Mouse (Mus musculus) stomach, postnatal 0 days (tissue): Measurements from ENCODE around the gene B3gat3. TPM values are rescaled to one million over a fixed set of nuclear protein-coding genes. Genes with fewer than 3 reads are reported as not detected.
"Not testable (repeated sequence)": the region's sequence is repeated elsewhere in the genome, so short reads cannot be mapped to it uniquely, and the experiment has no call there.

Source experiments
- ATAC-seq: fragments of 200-750 bp; cut with Nextera tagmentation; 2 replicates; pipeline ENCODE4 v1.8.0; 2017; ENCODE audit not compliant: low FRiP score, low TSS enrichment
- DNase-seq: peaks from one replicate; pipeline ENCODE4 v3.0.0-alpha.2; 2016; ENCODE audit warnings: low spot score
- H3K27ac ChIP-seq: fragments of 300-500 bp; sonication (generic); replicated peaks from 2 replicates; pipeline ENCODE4 v1.5.1; 2014; ENCODE audit warnings: mild to moderate bottlenecking, control low read depth
- H3K27me3 ChIP-seq: fragments of 300-500 bp; sonication (generic); 2 replicates; pipeline ENCODE4 v1.6.1; 2014; ENCODE audit warnings: low read length; ENCODE audit not compliant: control insufficient read depth, insufficient read depth
- H3K36me3 ChIP-seq: fragments of 300-500 bp; sonication (generic); 2 replicates; pipeline ENCODE4 v1.6.1; 2014; ENCODE audit warnings: low read length, mixed read lengths; ENCODE audit not compliant: control insufficient read depth, insufficient read depth
- H3K4me1 ChIP-seq: fragments of 300-500 bp; sonication (generic); replicated peaks from 2 replicates; pipeline ENCODE4 v1.6.1; 2014; ENCODE audit warnings: antibody characterized with exemption; ENCODE audit not compliant: control insufficient read depth, insufficient read depth
- H3K4me2 ChIP-seq: fragments of 300-500 bp; sonication (generic); replicated peaks from 2 replicates; pipeline ENCODE4 v1.6.1; 2014; ENCODE audit warnings: low read depth, mild to moderate bottlenecking, control low read depth, moderate library complexity
- H3K4me3 ChIP-seq: fragments of 300-500 bp; sonication (generic); 2 replicates; pipeline ENCODE4 v1.5.1; 2014; ENCODE audit warnings: low read depth, low read length, control low read depth
- H3K9ac ChIP-seq: fragments of 300-500 bp; sonication (generic); 2 replicates; pipeline ENCODE4 v1.6.1; 2014; ENCODE audit warnings: mild to moderate bottlenecking, low read length, control low read depth, mixed read lengths
- H3K9me3 ChIP-seq: fragments of 300-500 bp; sonication (generic); 2 replicates; pipeline ENCODE4 v1.6.1; 2016; ENCODE audit warnings: low read length; ENCODE audit not compliant: control insufficient read depth
- CTCF ChIP-seq: IDR thresholded peaks from 2 replicates; pipeline ENCODE4 v1.5.1; 2016; ENCODE audit warnings: antibody characterized with exemption, low read depth, mild to moderate bottlenecking, moderate library complexity
- EP300 ChIP-seq: optimal IDR thresholded peaks from 2 replicates; pipeline ENCODE3; 2016; ENCODE audit warnings: antibody characterized with exemption
- WGBS: fragments of 180-500 bp; shearing (Covaris S2); extraction: QIAGEN DNeasy Blood & Tissue Kit; methylation state at CpG from one replicate; pipeline ENCODE4 v1.1.7; 2014; 5-methylcytosine and 5-hydroxymethylcytosine counted together
- polyA plus RNA-seq: library from polyadenylated mRNA; unstranded; fragments of >200 nt; fragmentation: Nextera tagmentation; extraction: Ambion mirVana; gene quantifications from 2 replicates; pipeline ENCODE4 v1.2.1, GENCODE M21; 2015

The B3gat3 gene
- polyA plus RNA-seq, 1 experiment from 2014 or later = 24.7 TPM

DNA sequence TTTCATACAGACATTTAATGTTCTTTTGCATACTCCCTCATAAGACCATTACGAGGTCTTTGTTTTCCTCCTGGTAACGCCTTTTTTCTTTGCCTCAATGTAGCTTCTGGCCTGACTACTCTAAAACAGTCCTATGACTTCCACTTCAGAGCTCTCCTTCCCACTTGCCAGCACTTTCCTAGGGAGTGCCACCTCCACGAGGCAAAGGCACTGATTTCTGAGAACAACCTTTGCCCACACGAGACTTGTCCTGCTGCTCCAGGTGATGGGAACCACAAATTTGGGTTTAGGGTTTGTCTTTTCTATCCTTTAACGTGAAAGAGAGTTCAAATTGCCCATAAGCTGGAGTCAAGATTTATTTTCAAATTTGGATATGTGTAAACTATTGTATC, 46.0 kb downstream of the B3gat3 start:
- peak overlapping the region; percentile 69 for H3K9ac ChIP-seq
- 16% methylated on average over 5 of the region's 5 CpGs for WGBS
- no peaks in the 10 kb centered on the region for H3K9me3 ChIP-seq
- ATAC-seq (peak; percentile 23; the same call in 1 of the 2 replicates), DNase-seq (no peak)
- H3K4me2 ChIP-seq = peak overlapping the region; percentile 70
- TF ChIP-seq EP300 (no peak), CTCF (no peak; the same call in 1 of the 2 replicates)
- peak overlapping the region; percentile 92 for H3K27ac ChIP-seq
- 0 out of 2 replicates have a peak, but pooled peaks cover 3% of the 10 kb centered on the region for H3K4me1 ChIP-seq
- H3K27me3 ChIP-seq = no peaks in the 10 kb centered on the region
- peak overlapping the region; percentile 43 for H3K4me3 ChIP-seq
- peaks cover 24% of the 10 kb centered on the region for H3K36me3 ChIP-seq

GRCm38 (mm10) chr19:8966590-8967372, 46.6 kb downstream of the B3gat3 start, which contains the start of gene Eef1g:
Gene Eef1g, plus strand, starts transcription at chr19:8967041.
- ATAC-seq = peak; percentile 99
- under 1% methylated on average over 52 of the region's 52 CpGs for WGBS
- peaks cover 29% of the 10 kb centered on the region for H3K36me3 ChIP-seq
- H3K4me1 ChIP-seq = 0 out of 2 replicates have a peak, but pooled peaks cover 3% of the 10 kb centered on the region
- H3K9me3 ChIP-seq = no peaks in the 10 kb centered on the region
- no peaks in the 10 kb centered on the region for H3K27me3 ChIP-seq
- peak; percentile 100 for DNase-seq
- peak within 1 kb of the TSS; percentile 86 for H3K9ac ChIP-seq
- H3K4me2 ChIP-seq = peak within 1 kb of the TSS; percentile 93
- peak within 1 kb of the TSS; percentile 82 for H3K4me3 ChIP-seq
- H3K27ac ChIP-seq = peak within 1 kb of the TSS; percentile 92
- TF ChIP-seq EP300 (no peak), CTCF (no peak)

- H3K36me3 ChIP-seq = peaks cover 32% of the 10 kb centered on the region
- DNase-seq (no peak), ATAC-seq (no peak)
- TF ChIP-seq CTCF (no peak), EP300 (no peak)
- peak overlapping the region; percentile 79 for H3K27ac ChIP-seq
- H3K4me3 ChIP-seq = peak overlapping the region; percentile 82
- H3K4me2 ChIP-seq = peak overlapping the region; percentile 93
- 0 out of 2 replicates have a peak, but pooled peaks cover 3% of the 10 kb centered on the region for H3K4me1 ChIP-seq
- no peaks in the 10 kb centered on the region for H3K27me3 ChIP-seq
- 0% methylated on average over 8 of the region's 8 CpGs for WGBS
- H3K9me3 ChIP-seq = no peaks in the 10 kb centered on the region
- H3K9ac ChIP-seq = peak overlapping the region; percentile 86
Measured at GRCm38 (mm10) chr19:8967373-8967743, 47.2 kb downstream of the B3gat3 start.

DNA sequence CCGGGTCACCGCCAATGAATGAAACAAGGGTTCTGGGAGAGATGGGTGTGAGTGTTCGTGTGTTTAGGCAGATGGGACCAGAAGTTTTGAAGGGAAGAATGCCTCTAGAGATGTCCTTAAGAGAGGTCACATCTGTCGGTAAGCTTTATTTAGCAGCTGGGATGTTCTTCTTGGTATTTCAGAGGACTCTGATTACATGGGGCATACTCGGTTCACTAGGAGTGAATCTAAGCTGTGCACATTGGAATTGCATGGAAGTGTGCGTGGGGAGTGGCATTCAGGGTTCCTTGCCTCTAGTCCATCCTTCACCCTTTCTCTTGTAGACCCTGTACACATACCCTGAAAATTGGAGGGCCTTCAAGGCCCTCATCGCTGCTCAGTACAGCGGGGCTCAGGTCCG, 47.7 kb downstream of the B3gat3 start:
- TF ChIP-seq CTCF (no peak), EP300 (no peak)
- peak overlapping the region; percentile 79; the same call in 1 of the 2 replicates for H3K27ac ChIP-seq

DNA sequence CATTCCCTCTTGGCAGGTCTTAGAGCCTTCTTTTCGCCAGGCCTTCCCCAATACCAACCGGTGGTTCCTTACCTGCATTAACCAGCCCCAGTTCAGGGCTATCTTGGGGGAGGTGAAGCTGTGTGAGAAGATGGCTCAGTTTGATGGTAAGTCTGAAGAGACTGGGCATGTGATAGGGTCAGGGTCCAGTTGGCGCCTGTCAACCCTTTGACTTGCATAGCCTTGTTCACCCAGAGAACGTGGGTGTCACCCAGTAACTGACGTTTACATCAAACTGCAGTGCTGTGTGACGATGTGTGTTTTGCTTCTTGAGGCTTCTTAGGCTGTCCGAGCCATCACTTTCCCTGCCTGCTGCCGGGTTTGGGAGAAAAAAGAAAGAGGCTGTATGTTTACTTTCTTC, 52.3 kb downstream of the B3gat3 start:
- not testable (repeated sequence) for ATAC-seq, H3K4me3 ChIP-seq, H3K9ac ChIP-seq, DNase-seq, H3K4me1 ChIP-seq, H3K27me3 ChIP-seq, H3K27ac ChIP-seq, H3K4me2 ChIP-seq, H3K9me3 ChIP-seq
- H3K36me3 ChIP-seq = peaks cover 42% of the 10 kb centered on the region
- 74% methylated on average over 8 of the region's 8 CpGs for WGBS

More for the DNA sequence above, 47.7 kb downstream of the B3gat3 start:
- Histone ChIP-seq H3K4me3 (peak overlapping the region; percentile 82), H3K9me3 (no peaks in the 10 kb centered on the region), H3K4me1 (0 out of 2 replicates have a peak, but pooled peaks cover 3% of the 10 kb centered on the region), H3K27me3 (no peaks in the 10 kb centered on the region), H3K36me3 (peaks cover 28% of the 10 kb centered on the region), H3K4me2 (peak overlapping the region; percentile 93), H3K9ac (peak overlapping the region; percentile 86)
- DNase-seq = no peak
- ATAC-seq = no peak
- WGBS = 3% methylated on average over 8 of the region's 9 CpGs

DNA sequence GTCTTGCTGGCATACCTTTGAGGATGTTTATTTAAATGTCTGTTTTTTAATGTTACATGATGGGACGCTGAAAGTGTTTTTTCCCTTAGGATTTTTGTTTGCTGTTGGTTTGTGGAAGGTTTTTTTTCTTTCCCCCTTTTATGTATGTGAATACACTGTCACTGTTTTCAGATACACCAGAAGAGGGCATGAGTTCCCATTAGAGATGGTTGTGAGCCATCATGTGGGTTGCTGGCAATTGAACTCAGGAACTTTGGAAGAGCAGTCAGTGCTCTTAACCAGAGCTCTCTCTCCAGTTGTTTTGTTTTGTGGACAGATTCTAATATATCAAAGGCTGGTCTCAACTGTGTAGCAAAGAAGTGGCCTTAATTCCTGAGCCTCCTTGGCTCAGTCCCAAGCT, 54.5 kb downstream of the B3gat3 start:
- Histone ChIP-seq H3K36me3 (peaks cover 56% of the 10 kb centered on the region), H3K27ac (no peak overlapping the region), H3K4me1 (no peaks in the 10 kb centered on the region), H3K9ac (no peak overlapping the region), H3K27me3 (no peaks in the 10 kb centered on the region), H3K4me3 (no peak overlapping the region), H3K4me2 (no peak overlapping the region), H3K9me3 (no peaks in the 10 kb centered on the region)
- DNase-seq (no peak), ATAC-seq (no peak)
- no peak for TF ChIP-seq EP300
- peak; percentile 22; the same call in 1 of the 2 replicates for TF ChIP-seq CTCF
- 78% methylated on average over 1 of the region's 1 CpGs for WGBS
